Mouse (Mus musculus) MEL (cell line): ENCODE measurements at regions not wholly inside any gene's neighbourhood (a gene's known extent, or its start where the extent isn't known, plus 50 kb on each side); places are given as distances from the start of the nearest gene placed in this dataset.

Source experiments
- DNase-seq: peaks from one replicate; pipeline ENCODE4 v3.0.0; 2011; ENCODE audit warnings: low read depth, low spot score
- H3K27ac ChIP-seq: 2 replicates; pipeline ENCODE4 v1.5.1; 2012; ENCODE audit warnings: low read depth, mild to moderate bottlenecking, control low read depth, low read length, moderate library complexity; ENCODE audit not compliant: control insufficient read depth
- H3K27me3 ChIP-seq, 2 experiments: fragments of 150-350 bp in 1 of 2; sonication (generic) in 1 of 2; 2 replicates each; pipeline ENCODE4 v1.6.1; 2012; ENCODE audit warnings: low read length in 2 of 2, mild to moderate bottlenecking in 2 of 2, improper control_type of control experiment in 1 of 2, moderate library complexity in 1 of 2; ENCODE audit not compliant: insufficient read depth in 2 of 2, control insufficient read depth in 1 of 2
- H3K36me3 ChIP-seq, 2 experiments: 2 replicates each; pipeline ENCODE4 v1.6.1; 2012 to 2014; ENCODE audit warnings: low read length in 2 of 2, improper control_type of control experiment in 1 of 2, inconsistent platforms in 1 of 2, mild to moderate bottlenecking in 1 of 2; ENCODE audit not compliant: insufficient read depth in 2 of 2, control insufficient read depth in 1 of 2
- H3K4me1 ChIP-seq, 2 experiments: fragments of 150-350 bp in 1 of 2; sonication (generic) in 1 of 2; 2 replicates each; pipeline ENCODE4 v1.6.1; 2012; ENCODE audit warnings: low read length in 2 of 2, improper control_type of control experiment in 1 of 2, mild to moderate bottlenecking in 1 of 2; ENCODE audit not compliant: insufficient read depth in 2 of 2, control insufficient read depth in 1 of 2
- H3K4me3 ChIP-seq, 2 experiments: fragments of 150-350 bp in 1 of 2; sonication (generic) in 1 of 2; 2 replicates each; pipeline ENCODE4 v1.5.1; 2012; ENCODE audit warnings: low read depth in 2 of 2, low read length in 2 of 2, mild to moderate bottlenecking in 2 of 2, moderate library complexity in 2 of 2, control low read depth in 1 of 2, improper control_type of control experiment in 1 of 2; ENCODE audit not compliant: control insufficient read depth in 1 of 2, insufficient read depth in 1 of 2
- H3K79me2 ChIP-seq: 2 replicates; pipeline ENCODE4 v1.6.1; 2012; ENCODE audit warnings: mild to moderate bottlenecking, low read length, moderate library complexity; ENCODE audit not compliant: control insufficient read depth, poor library complexity, insufficient read depth
- H3K9ac ChIP-seq: 2 replicates; pipeline ENCODE4 v1.6.1; 2012; ENCODE audit warnings: low read depth, mild to moderate bottlenecking, control low read depth, low read length, moderate library complexity; ENCODE audit not compliant: control insufficient read depth, poor library complexity, severe bottlenecking
- H3K9me3 ChIP-seq: fragments of 150-350 bp; sonication (generic); replicated peaks from 2 replicates; pipeline ENCODE4 v1.6.1; 2012; ENCODE audit warnings: mild to moderate bottlenecking, low read length, improper control_type of control experiment, moderate library complexity; ENCODE audit not compliant: insufficient read depth
- CHD2 ChIP-seq: IDR thresholded peaks from 2 replicates; pipeline ENCODE4 v1.6.1; 2011; ENCODE audit warnings: low read length, improper control_type of control experiment
- CTCF ChIP-seq, 3 experiments: IDR thresholded peaks in 2 of 3; conservative IDR thresholded peaks in 1 of 3; 2 replicates each; pipeline ENCODE4 v1.5.1; 2011 to 2012; ENCODE audit warnings: low read length in 3 of 3, low read depth in 2 of 3, mild to moderate bottlenecking in 2 of 3, improper control_type of control experiment in 1 of 3, inconsistent platforms in 1 of 3, mixed read lengths in 1 of 3, moderate library complexity in 1 of 3; ENCODE audit not compliant: control insufficient read depth in 1 of 3, insufficient read depth in 1 of 3, poor library complexity in 1 of 3, severe bottlenecking in 1 of 3
- GATA1 ChIP-seq: IDR thresholded peaks from 2 replicates; pipeline ENCODE4 v1.6.1; 2011; ENCODE audit warnings: low read depth, low read length, improper control_type of control experiment
- JUND ChIP-seq: IDR thresholded peaks from 2 replicates; pipeline ENCODE4 v1.6.1; 2011; ENCODE audit warnings: low read depth, mild to moderate bottlenecking, improper control_type of control experiment, low read length
- KAT2A ChIP-seq: conservative IDR thresholded peaks from 2 replicates; pipeline ENCODE4 v1.6.1; 2012; ENCODE audit warnings: low read depth, low read length, improper control_type of control experiment, inconsistent platforms
- MAFK ChIP-seq: IDR thresholded peaks from 2 replicates; pipeline ENCODE4 v1.6.1; 2011; ENCODE audit warnings: low read depth, mild to moderate bottlenecking, low read length, improper control_type of control experiment, borderline replicate concordance
- MYB ChIP-seq: IDR thresholded peaks from 2 replicates; pipeline ENCODE4 v1.6.1; 2011; ENCODE audit warnings: mild to moderate bottlenecking, low read depth, low read length, improper control_type of control experiment
- NELFE ChIP-seq: IDR thresholded peaks from 2 replicates; pipeline ENCODE4 v1.6.1; 2011; ENCODE audit warnings: low read depth, low read length, improper control_type of control experiment
- NRF1 ChIP-seq: IDR thresholded peaks from 2 replicates; pipeline ENCODE4 v1.6.1; 2014; ENCODE audit warnings: low read depth, mild to moderate bottlenecking, inconsistent platforms, low read length, improper control_type of control experiment, moderate library complexity; ENCODE audit not compliant: poor library complexity, insufficient read depth, severe bottlenecking
- POLR2AphosphoS2 ChIP-seq: IDR thresholded peaks from 2 replicates; pipeline ENCODE4 v1.6.1; 2011; ENCODE audit warnings: low read length, improper control_type of control experiment
- RAD21 ChIP-seq: IDR thresholded peaks from 2 replicates; pipeline ENCODE4 v1.6.1; 2011; ENCODE audit warnings: mild to moderate bottlenecking, low read depth, low read length, improper control_type of control experiment
- SIN3A ChIP-seq: IDR thresholded peaks from 2 replicates; pipeline ENCODE4 v1.6.1; 2012; ENCODE audit warnings: low read length, improper control_type of control experiment, inconsistent platforms
- SMC3 ChIP-seq: IDR thresholded peaks from 2 replicates; pipeline ENCODE4 v1.6.1; 2011; ENCODE audit warnings: low read depth, low read length, improper control_type of control experiment
- TAL1 ChIP-seq: IDR thresholded peaks from 2 replicates; pipeline ENCODE4 v1.6.1; 2012; ENCODE audit warnings: mild to moderate bottlenecking, inconsistent platforms, low read length, moderate library complexity, mixed read lengths
- TCF12 ChIP-seq: IDR thresholded peaks from 2 replicates; pipeline ENCODE4 v1.6.1; 2014; ENCODE audit warnings: low read depth, mild to moderate bottlenecking, inconsistent platforms, low read length, improper control_type of control experiment, moderate library complexity
- USF2 ChIP-seq, 2 experiments: IDR thresholded peaks; 2 replicates each; pipeline ENCODE4 v1.6.1; 2011 to 2012; ENCODE audit warnings: improper control_type of control experiment in 2 of 2, low read length in 2 of 2, borderline replicate concordance in 1 of 2, inconsistent platforms in 1 of 2, low read depth in 1 of 2, mild to moderate bottlenecking in 1 of 2; ENCODE audit not compliant: insufficient read depth in 1 of 2
- ZC3H11A ChIP-seq: IDR thresholded peaks from 2 replicates; pipeline ENCODE4 v1.6.1; 2012; ENCODE audit warnings: low read depth, mild to moderate bottlenecking, inconsistent platforms, low read length, improper control_type of control experiment
- ZKSCAN1 ChIP-seq: IDR thresholded peaks from 2 replicates; pipeline ENCODE4 v1.6.1; 2012; ENCODE audit warnings: low read depth, mild to moderate bottlenecking, inconsistent platforms, low read length, improper control_type of control experiment, moderate library complexity

- Histone ChIP-seq H3K36me3 (no peaks in the 10 kb centered on the region), H3K4me1 (no peaks in the 10 kb centered on the region), H3K27ac (no peak overlapping the region), H3K4me3 (no peak overlapping the region), H3K27me3 (no peaks in the 10 kb centered on the region), H3K9ac (no peak overlapping the region), H3K9me3 (no peaks in the 10 kb centered on the region), H3K79me2 (no peaks in the 10 kb centered on the region)
- no peak for TF ChIP-seq TAL1
- TF ChIP-seq SMC3 = no peak
- TF ChIP-seq NELFE = no peak
- TF ChIP-seq TCF12 = no peak
- TF ChIP-seq GATA1 = no peak
- no peak for DNase-seq
Measured at GRCm38 (mm10) chr12:46597200-46597599, 221.5 kb downstream of the Nova1 start.

- H3K4me1 ChIP-seq = no peaks in the 10 kb centered on the region
- no peaks in the 10 kb centered on the region for H3K27me3 ChIP-seq
- H3K36me3 ChIP-seq = no peaks in the 10 kb centered on the region
- no peaks in the 10 kb centered on the region for H3K79me2 ChIP-seq
- H3K27ac ChIP-seq = no peak overlapping the region
- H3K9me3 ChIP-seq = no peaks in the 10 kb centered on the region
- no peak for TF ChIP-seq JUND
- no peak for TF ChIP-seq CHD2
- TF ChIP-seq NELFE = no peak
- TF ChIP-seq GATA1 = no peak
- no peak for TF ChIP-seq ZKSCAN1
- no peak for TF ChIP-seq USF2 (IDR thresholded peaks at IDR 0.05; ENCODE audit: borderline replicate concordance in 1 of 2, insufficient read depth in 1 of 2, low read depth in 1 of 2, low read length in 2 of 2)
- no peak for TF ChIP-seq MAFK
- TF ChIP-seq SIN3A = no peak
- TF ChIP-seq ZC3H11A = no peak
- no peak for TF ChIP-seq CTCF (IDR thresholded peaks at IDR 0.05 in 2 of 3, conservative IDR thresholded peaks at IDR 0.05 in 1 of 3; ENCODE audit: control insufficient read depth in 1 of 3, insufficient read depth in 1 of 3, low read depth in 2 of 3, low read length in 3 of 3, poor library complexity in 1 of 3, severe bottlenecking in 1 of 3)
- TF ChIP-seq MYB = no peak
- TF ChIP-seq NRF1 = no peak
- TF ChIP-seq RAD21 = no peak
- TF ChIP-seq POLR2AphosphoS2 = no peak
- no peak for TF ChIP-seq KAT2A
- no peak overlapping the region for H3K4me3 ChIP-seq
- H3K9ac ChIP-seq = no peak overlapping the region
- DNase-seq = no peak
Measured at GRCm38 (mm10) chr12:46568665-46569064, 250.1 kb downstream of the Nova1 start.
